Mouse (Mus musculus): ENCODE measurements around the gene Drd1.

Gene Drd1

GRCm38 (mm10) chr13:54073066-54073465, 17.6 kb upstream of the Drd1 start:
- DNase-seq = peak; percentile 24

- no peak for DNase-seq
These were observed 17.1 kb upstream of the Drd1 start for GRCm38 (mm10) chr13:54072526-54073057.

GRCm38 (mm10) chr13:54071606-54072331, 16.3 kb upstream of the Drd1 start, which contains the start of gene Sfxn1:
Gene Sfxn1 (plus strand): TSS chr13:54071869.
- peak; percentile 83 for DNase-seq

- DNase-seq = no peak
These were observed 15.5 kb upstream of the Drd1 start for GRCm38 (mm10) chr13:54071011-54071410.

- DNase-seq = peak; percentile 17
These were observed 12.2 kb upstream of the Drd1 start for GRCm38 (mm10) chr13:54067617-54068166.

- DNase-seq = no peak
These were observed 10.7 kb upstream of the Drd1 start for GRCm38 (mm10) chr13:54066081-54066746.

- DNase-seq = no peak
These were observed 7.8 kb upstream of the Drd1 start for GRCm38 (mm10) chr13:54063292-54063691.

- no peak for DNase-seq
These were observed 6.6 kb upstream of the Drd1 start for GRCm38 (mm10) chr13:54062068-54062467.

GRCm38 (mm10) chr13:54054962-54055361, 543 bp downstream of the Drd1 start:
- DNase-seq = no peak

GRCm38 (mm10) chr13:54051641-54052040, 3.9 kb downstream of the Drd1 start:
- DNase-seq = no peak

- no peak for DNase-seq
These were observed 6.7 kb downstream of the Drd1 start for GRCm38 (mm10) chr13:54048679-54049352.

GRCm38 (mm10) chr13:54040256-54040655, 15.2 kb downstream of the Drd1 start:
- no peak for DNase-seq

- DNase-seq = no peak
These were observed 17.6 kb downstream of the Drd1 start for GRCm38 (mm10) chr13:54037936-54038335.

GRCm38 (mm10) chr13:54035541-54035940, 20.0 kb downstream of the Drd1 start:
- DNase-seq = peak; percentile 19

- no peak for DNase-seq
These were observed 21.9 kb downstream of the Drd1 start for GRCm38 (mm10) chr13:54033653-54034052.

- DNase-seq = no peak
These were observed 28.4 kb downstream of the Drd1 start for GRCm38 (mm10) chr13:54027079-54027478.

GRCm38 (mm10) chr13:54023311-54023710, 32.2 kb downstream of the Drd1 start:
- DNase-seq = no peak

GRCm38 (mm10) chr13:54008716-54009115, 46.8 kb downstream of the Drd1 start:
- no peak for DNase-seq

Data from kidney, postnatal 10 days (tissue).